Mouse (Mus musculus) lung, adult 2 months (tissue): Measurements from ENCODE around the gene Hist1h2af.

ENCODE experiments used
- CTCF ChIP-seq: fragments of 200-500 bp; IDR thresholded peaks from 2 replicates; pipeline ENCODE4 v1.5.1; 2011; ENCODE audit warnings: mild to moderate bottlenecking, low read length, control low read depth; ENCODE audit not compliant: insufficient read depth
- POLR2A ChIP-seq: fragments of 200-500 bp; IDR thresholded peaks from 2 replicates; pipeline ENCODE4 v1.6.1; 2011; ENCODE audit warnings: low read depth, mild to moderate bottlenecking, control low read depth, low read length, borderline replicate concordance; ENCODE audit errors: extremely low read depth

DNA sequence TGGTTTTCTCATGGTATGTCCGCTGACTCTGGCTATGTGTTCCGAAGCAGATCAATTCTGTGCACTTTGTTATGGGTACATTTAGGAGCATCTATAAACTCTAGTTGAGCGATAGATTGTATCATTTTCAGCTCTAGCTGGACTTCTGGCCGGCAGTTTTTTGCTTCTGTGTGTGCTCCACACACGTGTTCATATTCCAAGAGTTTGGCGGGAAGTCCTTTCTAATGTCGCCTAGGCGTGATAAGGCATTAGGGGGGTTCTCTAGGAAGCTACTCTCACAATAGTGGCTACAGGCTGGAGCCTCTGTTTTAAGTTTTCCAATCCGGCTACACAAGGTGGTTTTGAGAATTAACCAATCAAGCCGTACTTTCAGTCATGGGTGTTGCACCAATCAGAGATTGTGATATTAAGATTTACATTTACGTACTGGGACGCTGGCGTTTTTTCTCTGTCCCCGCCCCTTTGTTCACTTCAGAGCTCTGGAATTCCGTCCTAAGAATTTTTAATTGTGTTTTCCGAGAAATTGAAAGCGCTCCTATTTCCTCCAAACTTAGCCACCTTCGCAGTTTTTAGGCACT, 22.2 kb downstream of the Hist1h2af start:
- peak; percentile 30; the same call in 1 of the 2 replicates for TF ChIP-seq POLR2A
- no peak for TF ChIP-seq CTCF
